ENCODE assay signal across 20 mouse cellular contexts in genomic region chr6:103924504-103924903, GRCm38 (mm10).
DNase-seq lines count a peak whose midpoint lies in the region; ATAC-seq lines count a peak whose summit lies in the region.
"Had no signal": no experiment of that assay in that cellular context is flagged by ENCODE, and none has a peak within 500 bp of the region (broad histone marks: within the 10 kb centered on the region; RNA-seq: fewer than 3 reads in every experiment).

No protein-coding gene starts in this region.

- no peak overlapping the region for H3K4me3 ChIP-seq in midbrain, embryonic 11.5 days (ENCODE audit: low read depth, low read length)
- H3K4me3 ChIP-seq: embryonic facial prominence, embryonic 10.5 days; gastrocnemius, adult 2 months; heart, embryonic 12.5 days; hindbrain, embryonic 10.5 days; intestine, embryonic 15.5 days had no signal

- H3K4me2 ChIP-seq in midbrain, embryonic 11.5 days, result no peak overlapping the region
- H3K4me2 ChIP-seq: heart, embryonic 12.5 days; hindbrain, embryonic 14.5 days; intestine, embryonic 15.5 days had no signal

- H3K4me1 ChIP-seq in midbrain, embryonic 11.5 days (ENCODE audit: control insufficient read depth, insufficient read depth, low read length), result no peaks in the 10 kb centered on the region
- H3K4me1 ChIP-seq: embryonic facial prominence, embryonic 10.5 days; heart, embryonic 12.5 days; hindbrain, embryonic 10.5 days; intestine, embryonic 15.5 days had no signal

- ATAC-seq in midbrain, embryonic 11.5 days (ENCODE audit: low FRiP score), result no peak
- ATAC-seq: forebrain, embryonic 14.5 days; intestine, embryonic 15.5 days had no signal

- DNase-seq in frontal cortex, adult 2 months (ENCODE audit: extremely low spot score in 1 of 2, low spot score in 1 of 2), result peak; percentile 10 to 36
- no peak for DNase-seq in frontal cortex, postnatal 10 days (ENCODE audit: low spot score in 2 of 2)
- DNase-seq in left cerebral cortex, postnatal 25 days (ENCODE audit: low spot score in 2 of 2), result peak; percentile 12 to 72
- DNase-seq in left cerebral cortex, postnatal 36 days (ENCODE audit: low spot score in 2 of 2), result no peak
- peak; percentile 8 for DNase-seq in brain, embryonic 18.5 days (ENCODE audit: low read depth, low spot score)
- peak; percentile 72 for DNase-seq in telencephalon, adult 2 months (ENCODE audit: low read depth, low spot score)
- DNase-seq in midbrain, embryonic 11.5 days (ENCODE audit: low spot score, missing footprints), result no peak
- DNase-seq: adrenal gland, adult 2 months; adrenal gland, postnatal 36 days; cerebellum, adult 11-12 months; cerebellum, adult 9-10 months; cerebellum, postnatal 25 days; gastrocnemius, adult 2 months; gastrocnemius, postnatal 25 days had no signal

- no peaks in the 10 kb centered on the region for H3K36me3 ChIP-seq in midbrain, embryonic 11.5 days (ENCODE audit: control insufficient read depth, insufficient read depth, low read length)
- H3K36me3 ChIP-seq: embryonic facial prominence, embryonic 10.5 days; heart, embryonic 12.5 days; hindbrain, embryonic 10.5 days; intestine, embryonic 15.5 days had no signal

- intact Hi-C loops in left cerebral cortex, postnatal 25 days (cut with DNase I), result loop anchor here (2.0 to 10.0 kb wide), 2 partner anchors 92 to 180 kb away; no protein-coding TSS in a partner anchor
- intact Hi-C loops in left cerebral cortex, postnatal 36 days (cut with DNase I), result no loop called here

- 87% methylated on average over 1 of the region's 1 CpGs for WGBS in midbrain, embryonic 11.5 days

- H3K27me3 ChIP-seq in midbrain, embryonic 11.5 days (ENCODE audit: control insufficient read depth, insufficient read depth, low read length), result no peaks in the 10 kb centered on the region
- H3K27me3 ChIP-seq: heart, embryonic 12.5 days; intestine, embryonic 15.5 days had no signal

- H3K27ac ChIP-seq in midbrain, embryonic 11.5 days (ENCODE audit: low read depth, low read length), result no peak overlapping the region
- H3K27ac ChIP-seq: embryonic facial prominence, embryonic 10.5 days; gastrocnemius, adult 2 months; hindbrain, embryonic 10.5 days; hindbrain, embryonic 14.5 days; intestine, embryonic 15.5 days had no signal

- H3K9me3 ChIP-seq in midbrain, embryonic 11.5 days (ENCODE audit: control insufficient read depth, low read length), result no peaks in the 10 kb centered on the region
- H3K9me3 ChIP-seq: embryonic facial prominence, embryonic 10.5 days; heart, embryonic 12.5 days; hindbrain, embryonic 10.5 days; intestine, embryonic 15.5 days had no signal

- H3K9ac ChIP-seq in midbrain, embryonic 11.5 days (ENCODE audit: low read length), result no peak overlapping the region
- H3K9ac ChIP-seq: heart, embryonic 12.5 days; hindbrain, embryonic 14.5 days; intestine, embryonic 15.5 days had no signal

Comparison
In these comparisons a context has a peak if more than half of its experiments do, and no peak if none do; other contexts are left out.
1. DNase-seq: peak in frontal cortex, adult 2 months (2 of 2), left cerebral cortex, postnatal 25 days (2 of 2), brain, embryonic 18.5 days (single experiment) and telencephalon, adult 2 months (single experiment); none in frontal cortex, postnatal 10 days (0 of 2), left cerebral cortex, postnatal 36 days (0 of 2) and midbrain, embryonic 11.5 days (single experiment).